Mouse (Mus musculus): ENCODE data around the gene Tfap4. TPM values are rescaled to one million over a fixed set of nuclear protein-coding genes. Genes with fewer than 3 reads are reported as not detected.
A peak's percentile ranks its signal among the peaks of the same experiment; 100 is the strongest.

Tfap4 gene
- polyA plus RNA-seq, 1 experiment from 2014 or later = 13.3 TPM

DNA sequence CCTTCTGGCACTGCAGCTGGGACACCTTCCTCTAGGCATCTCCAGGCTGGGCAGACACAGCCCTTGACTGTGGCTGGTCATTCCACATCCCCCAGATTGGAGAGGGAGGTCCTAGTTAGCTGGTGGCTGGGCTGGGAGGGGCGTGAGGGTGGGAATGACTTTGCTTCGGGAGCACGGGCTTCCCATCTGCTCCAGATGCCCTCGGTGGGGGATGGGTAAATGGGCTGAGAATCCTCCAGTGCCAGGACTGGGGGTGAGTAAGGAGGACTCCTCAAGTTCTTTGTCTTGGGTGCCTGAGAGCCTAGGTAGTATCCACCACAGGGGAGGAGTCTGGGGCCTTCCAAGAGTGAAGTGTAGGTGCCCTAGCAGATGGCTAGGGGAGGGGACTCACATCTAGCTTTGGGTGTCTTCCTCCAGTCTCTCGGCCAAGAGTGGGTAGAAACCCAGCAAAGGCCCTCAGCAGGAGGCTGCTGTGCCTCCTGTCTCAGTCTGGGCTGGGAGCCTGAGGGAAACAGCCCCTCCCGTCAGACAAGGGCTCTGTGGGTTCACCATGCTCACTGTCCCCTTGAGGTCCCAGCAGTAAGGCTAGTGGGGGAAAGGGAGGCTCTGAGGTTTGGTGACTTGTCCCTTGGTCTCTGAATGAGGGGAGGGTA is 39.4 kb upstream of the Tfap4 start:
- Histone ChIP-seq H3K27me3 (replicated peaks) (peaks cover 34% of the 10 kb centered on the region), H3K4me2 (no peak overlapping the region), H3K4me3 (no peak overlapping the region), H3K9ac (no peak overlapping the region), H3K27ac (no peak overlapping the region), H3K36me3 (no peaks in the 10 kb centered on the region), H3K4me1 (peaks cover 82% of the 10 kb centered on the region), H3K9me3 (replicated peaks) (no peaks in the 10 kb centered on the region)
- 36% methylated on average over 6 of the region's 6 CpGs for WGBS (ENCODE audit: insufficient replicate concordance)
- no peak for ATAC-seq

GRCm38 (mm10) chr16:4598041-4598440 is 38.4 kb upstream of the Tfap4 start:
- Histone ChIP-seq H3K9ac (no peak overlapping the region), H3K4me1 (peaks cover 76% of the 10 kb centered on the region), H3K36me3 (no peaks in the 10 kb centered on the region), H3K4me2 (no peak overlapping the region), H3K9me3 (replicated peaks) (no peaks in the 10 kb centered on the region), H3K27me3 (replicated peaks) (peaks cover 44% of the 10 kb centered on the region), H3K4me3 (no peak overlapping the region), H3K27ac (no peak overlapping the region)
- no peak for ATAC-seq
- 75% methylated on average over 5 of the region's 5 CpGs for WGBS (ENCODE audit: insufficient replicate concordance)

DNA sequence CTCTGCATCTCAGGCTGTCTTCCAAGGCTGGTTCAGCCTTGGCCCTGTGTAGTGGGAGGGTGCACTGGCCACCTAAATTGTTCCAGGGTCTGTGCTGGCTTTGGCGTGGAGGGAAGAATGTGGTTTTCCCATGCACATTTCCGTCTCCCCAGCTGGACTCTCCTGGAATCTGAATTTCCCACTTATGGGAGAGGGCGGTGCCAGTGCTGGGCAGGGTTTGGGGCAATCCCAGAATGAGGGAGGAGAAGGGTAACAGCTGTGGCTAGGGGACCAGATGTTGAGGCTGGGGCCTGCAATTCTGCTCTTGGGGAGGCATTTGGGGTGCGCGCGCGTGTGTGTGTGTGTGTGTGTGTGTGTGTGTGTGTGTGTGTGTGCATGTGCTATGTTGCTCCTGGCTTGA is 37.6 kb upstream of the Tfap4 start:
- 80% methylated on average over 6 of the region's 7 CpGs for WGBS (ENCODE audit: insufficient replicate concordance)
- Histone ChIP-seq H3K4me3 (no peak overlapping the region), H3K4me2 (no peak overlapping the region)

DNA sequence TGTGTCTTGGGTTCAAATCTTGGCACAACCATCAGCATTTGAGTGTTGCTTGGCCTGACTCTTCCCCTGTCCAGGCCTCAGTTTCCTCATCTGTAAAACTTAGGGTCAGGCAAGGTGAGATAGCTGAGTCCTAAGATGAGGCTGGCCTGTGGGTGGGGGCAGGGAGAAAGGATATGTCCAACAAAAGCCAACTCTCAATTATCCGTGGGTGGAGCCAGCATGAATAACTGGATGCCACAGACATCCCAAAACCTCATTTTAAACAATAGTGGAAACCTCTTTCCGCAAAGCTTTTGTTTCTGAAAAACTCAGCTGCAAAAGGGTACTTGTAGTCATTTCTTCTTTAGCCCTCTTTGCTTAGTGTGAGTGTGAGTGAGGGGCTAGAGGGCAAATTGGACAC is 37.2 kb upstream of the Tfap4 start:
- Histone ChIP-seq H3K27me3 (replicated peaks) (peaks cover 55% of the 10 kb centered on the region), H3K9ac (no peak overlapping the region), H3K4me2 (no peak overlapping the region), H3K4me1 (peaks cover 64% of the 10 kb centered on the region), H3K9me3 (replicated peaks) (no peaks in the 10 kb centered on the region), H3K4me3 (no peak overlapping the region), H3K27ac (no peak overlapping the region), H3K36me3 (no peaks in the 10 kb centered on the region)
- no peak for ATAC-seq
- 70% methylated on average over 2 of the region's 2 CpGs for WGBS (ENCODE audit: insufficient replicate concordance)

More for the DNA sequence above, 37.6 kb upstream of the Tfap4 start:
- H3K27ac ChIP-seq = no peak overlapping the region
- peaks cover 68% of the 10 kb centered on the region for H3K4me1 ChIP-seq
- no peaks in the 10 kb centered on the region for H3K36me3 ChIP-seq
- no peak for ATAC-seq
- H3K27me3 ChIP-seq (replicated peaks) = peaks cover 51% of the 10 kb centered on the region
- no peak overlapping the region for H3K9ac ChIP-seq
- H3K9me3 ChIP-seq (replicated peaks) = no peaks in the 10 kb centered on the region

GRCm38 (mm10) chr16:4596141-4596728 is 36.6 kb upstream of the Tfap4 start:
- 35% methylated on average over 3 of the region's 3 CpGs for WGBS (ENCODE audit: insufficient replicate concordance)
- no peak overlapping the region for H3K27ac ChIP-seq
- peak overlapping the region; percentile 82 for H3K4me2 ChIP-seq
- H3K36me3 ChIP-seq = no peaks in the 10 kb centered on the region
- peaks cover 57% of the 10 kb centered on the region for H3K27me3 ChIP-seq (replicated peaks)
- H3K4me3 ChIP-seq = peak overlapping the region; percentile 66
- ATAC-seq = no peak
- H3K9ac ChIP-seq = peak overlapping the region; percentile 22; the same call in 1 of the 2 replicates
- H3K9me3 ChIP-seq (replicated peaks) = no peaks in the 10 kb centered on the region
- H3K4me1 ChIP-seq = peaks cover 60% of the 10 kb centered on the region

- H3K9ac ChIP-seq = peak overlapping the region; percentile 22; the same call in 1 of the 2 replicates
- H3K9me3 ChIP-seq (replicated peaks) = no peaks in the 10 kb centered on the region
- no peak overlapping the region for H3K27ac ChIP-seq
- H3K36me3 ChIP-seq = peaks cover 3% of the 10 kb centered on the region; the same call in 1 of the 2 replicates
- 41% methylated on average over 5 of the region's 5 CpGs for WGBS (ENCODE audit: insufficient replicate concordance)
- peak overlapping the region; percentile 66 for H3K4me3 ChIP-seq
- H3K4me2 ChIP-seq = peak overlapping the region; percentile 82
- H3K27me3 ChIP-seq (replicated peaks) = peaks cover 57% of the 10 kb centered on the region
- no peak for ATAC-seq
- H3K4me1 ChIP-seq = peaks cover 54% of the 10 kb centered on the region
These were observed 35.9 kb upstream of the Tfap4 start for GRCm38 (mm10) chr16:4595527-4595963.

- peaks cover 6% of the 10 kb centered on the region; the same call in 1 of the 2 replicates for H3K36me3 ChIP-seq
- peaks cover 57% of the 10 kb centered on the region for H3K27me3 ChIP-seq (replicated peaks)
- H3K4me2 ChIP-seq = peak overlapping the region; percentile 82
- H3K27ac ChIP-seq = peak overlapping the region; percentile 62
- peaks cover 54% of the 10 kb centered on the region for H3K4me1 ChIP-seq
- 1% methylated on average over 50 of the region's 52 CpGs for WGBS (ENCODE audit: insufficient replicate concordance)
- peak overlapping the region; percentile 66 for H3K4me3 ChIP-seq
- H3K9ac ChIP-seq = peak overlapping the region; percentile 70
- no peaks in the 10 kb centered on the region for H3K9me3 ChIP-seq (replicated peaks)
- peak; percentile 2; the same call in 1 of the 2 replicates for ATAC-seq
These were observed 35.3 kb upstream of the Tfap4 start for GRCm38 (mm10) chr16:4594814-4595526.

DNA sequence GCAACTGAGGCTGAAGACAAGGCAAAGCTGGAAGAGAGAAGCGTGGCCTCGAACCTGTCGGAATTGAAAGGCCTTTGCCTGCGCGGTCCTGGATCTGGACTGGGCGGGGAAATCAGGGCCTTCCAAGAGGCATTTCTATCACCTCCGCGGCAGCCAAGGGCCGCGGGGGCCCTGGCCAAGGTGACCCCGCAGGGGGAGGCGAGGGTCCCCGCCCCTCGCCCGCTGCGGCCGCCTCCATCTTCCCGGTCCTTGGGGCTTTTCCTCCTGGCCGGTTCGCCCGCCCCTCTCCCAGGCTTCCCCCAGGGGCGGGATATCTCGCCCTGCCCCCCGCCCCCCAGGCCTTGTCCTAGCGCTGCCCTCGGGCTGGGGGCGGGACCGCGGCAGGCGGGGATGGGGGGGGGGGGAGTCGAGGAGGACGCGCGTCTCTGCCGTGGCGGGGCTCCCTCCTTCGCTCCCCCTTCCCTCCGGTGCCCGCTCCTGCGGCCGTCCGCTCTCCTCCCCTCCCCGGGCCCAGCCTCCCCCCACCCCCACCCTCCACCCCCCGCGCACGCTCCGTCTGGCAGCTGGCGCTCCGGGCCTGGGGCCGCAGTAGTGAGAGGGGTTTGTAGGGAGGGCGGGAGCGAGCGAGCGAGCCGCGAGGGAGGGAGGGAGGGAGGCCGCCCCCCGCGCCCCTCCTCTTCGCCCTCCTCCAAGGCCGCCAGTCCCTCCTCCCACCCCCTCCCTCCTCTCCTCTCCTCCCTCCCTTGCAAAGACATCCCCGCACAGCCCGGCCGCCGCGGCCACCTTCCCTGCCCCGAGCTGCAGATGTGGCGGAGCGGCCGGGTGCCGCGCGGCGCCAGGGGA is 34.5 kb upstream of the Tfap4 start, which contains the start of gene Glis2:
Gene Glis2 (plus strand): TSS at position 743 of the 843 bp plus-strand sequence.
- H3K4me2 ChIP-seq = peak within 1 kb of the TSS; percentile 82
- no peaks in the 10 kb centered on the region for H3K9me3 ChIP-seq (replicated peaks)
- peak within 1 kb of the TSS; percentile 70 for H3K9ac ChIP-seq
- ATAC-seq = peak; percentile 60
- H3K36me3 ChIP-seq = peaks cover 6% of the 10 kb centered on the region; the same call in 1 of the 2 replicates
- H3K27ac ChIP-seq = peak within 1 kb of the TSS; percentile 62
- peak within 1 kb of the TSS; percentile 66 for H3K4me3 ChIP-seq
- H3K4me1 ChIP-seq = peaks cover 52% of the 10 kb centered on the region
- 2% methylated on average over 34 of the region's 74 CpGs for WGBS (ENCODE audit: insufficient replicate concordance)
- peaks cover 57% of the 10 kb centered on the region for H3K27me3 ChIP-seq (replicated peaks)

DNA sequence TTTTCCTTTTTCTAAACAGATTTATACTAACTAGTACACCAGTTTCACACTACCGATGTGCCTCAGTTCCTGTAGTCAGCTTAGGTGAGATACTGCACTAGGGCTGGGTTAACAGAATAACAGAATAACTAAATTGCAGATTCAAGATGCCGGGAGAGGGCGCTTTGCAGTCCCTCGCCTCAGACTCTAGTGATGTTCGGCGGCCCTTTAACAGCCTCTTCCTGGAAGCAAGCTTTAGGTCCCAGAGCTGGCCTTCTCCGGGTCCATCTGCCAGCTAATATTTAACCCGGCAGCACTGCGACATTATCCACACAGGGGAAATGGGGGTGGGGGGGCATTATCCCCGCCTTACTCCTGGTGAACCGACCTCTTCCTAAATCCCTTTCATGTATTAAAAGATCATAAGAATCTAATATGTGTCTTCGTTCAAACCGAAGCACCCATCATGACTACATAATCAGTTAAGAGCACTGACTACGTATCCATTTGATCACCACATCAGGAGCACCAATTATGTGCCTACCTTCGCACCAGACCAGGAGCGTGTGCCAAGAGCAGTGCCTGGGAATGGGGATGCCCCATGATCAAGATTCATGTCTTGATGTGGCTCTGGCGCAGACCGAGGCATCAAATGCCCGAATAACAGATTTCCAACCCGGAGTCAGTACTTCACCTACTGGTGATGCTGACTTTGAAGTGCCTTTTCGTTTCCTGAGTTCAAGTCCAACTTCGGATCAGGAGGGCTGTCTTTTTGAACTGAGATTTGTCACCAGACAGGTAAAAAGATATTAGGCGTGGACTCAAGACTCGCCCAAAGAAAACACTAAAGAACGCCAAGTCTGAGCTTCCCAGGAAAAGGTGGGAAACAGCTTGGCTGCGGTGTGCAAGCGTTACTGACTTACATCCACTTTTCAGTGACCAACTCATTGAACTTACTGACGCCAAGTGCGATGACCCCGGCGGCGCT is 33.5 kb upstream of the Tfap4 start:
- H3K4me3 ChIP-seq = peak overlapping the region; percentile 66
- H3K27me3 ChIP-seq (replicated peaks) = peaks cover 57% of the 10 kb centered on the region
- WGBS (ENCODE audit: insufficient replicate concordance) = 22% methylated on average over 32 of the region's 32 CpGs
- no peaks in the 10 kb centered on the region for H3K9me3 ChIP-seq (replicated peaks)
- H3K9ac ChIP-seq = peak overlapping the region; percentile 70
- H3K4me1 ChIP-seq = peaks cover 49% of the 10 kb centered on the region
- H3K27ac ChIP-seq = peak overlapping the region; percentile 62
- no peak for ATAC-seq
- peaks cover 6% of the 10 kb centered on the region; the same call in 1 of the 2 replicates for H3K36me3 ChIP-seq
- H3K4me2 ChIP-seq = peak overlapping the region; percentile 82

- H3K9ac ChIP-seq = no peak overlapping the region
- no peak for ATAC-seq
- H3K4me1 ChIP-seq = peaks cover 49% of the 10 kb centered on the region
- peaks cover 35% of the 10 kb centered on the region for H3K27me3 ChIP-seq (replicated peaks)
- WGBS (ENCODE audit: insufficient replicate concordance) = 84% methylated on average over 9 of the region's 9 CpGs
- H3K27ac ChIP-seq = no peak overlapping the region
- H3K4me2 ChIP-seq = no peak overlapping the region
- H3K9me3 ChIP-seq (replicated peaks) = no peaks in the 10 kb centered on the region
- peaks cover 6% of the 10 kb centered on the region; the same call in 1 of the 2 replicates for H3K36me3 ChIP-seq
- H3K4me3 ChIP-seq = no peak overlapping the region
These were observed 30.6 kb upstream of the Tfap4 start for GRCm38 (mm10) chr16:4590236-4590635.
